Mouse (Mus musculus): ENCODE measurements around the gene Tbc1d14.
A peak's percentile ranks its signal among the peaks of the same experiment; 100 is the strongest.

Gene Tbc1d14

GRCm38 (mm10) chr5:36464709-36465661 lies 128.1 kb downstream of the Tbc1d14 start, which contains the start of gene Grpel1:
Grpel1 (plus strand) TSS chr5:36464998.
- peak; percentile 100 for DNase-seq (ENCODE audit: low read depth, low spot score)

- no peak for DNase-seq (ENCODE audit: low read depth, low spot score)
Measured at GRCm38 (mm10) chr5:36463391-36463790, 129.7 kb downstream of the Tbc1d14 start.

DNA sequence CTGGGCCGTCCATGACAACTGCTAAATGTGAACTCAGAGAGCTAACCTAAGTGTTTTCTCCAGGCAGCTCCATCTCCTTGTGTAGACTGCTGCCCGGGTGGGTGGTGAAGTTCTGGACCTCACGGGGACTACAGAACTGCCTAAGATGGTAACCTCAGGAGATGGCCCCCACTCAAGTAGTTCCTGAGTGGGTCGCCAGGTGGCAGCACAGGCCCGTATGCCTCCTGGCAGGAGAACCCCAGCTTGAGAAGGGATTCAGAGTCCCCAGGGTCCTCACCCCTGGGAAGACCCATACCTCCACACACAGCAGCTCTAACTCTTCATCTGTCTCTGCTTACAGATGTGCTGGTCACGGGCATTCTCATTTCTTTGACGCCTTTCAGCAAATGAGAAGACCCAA lies 130.3 kb downstream of the Tbc1d14 start:
- peak; percentile 85 for DNase-seq (ENCODE audit: low read depth, low spot score)

DNA sequence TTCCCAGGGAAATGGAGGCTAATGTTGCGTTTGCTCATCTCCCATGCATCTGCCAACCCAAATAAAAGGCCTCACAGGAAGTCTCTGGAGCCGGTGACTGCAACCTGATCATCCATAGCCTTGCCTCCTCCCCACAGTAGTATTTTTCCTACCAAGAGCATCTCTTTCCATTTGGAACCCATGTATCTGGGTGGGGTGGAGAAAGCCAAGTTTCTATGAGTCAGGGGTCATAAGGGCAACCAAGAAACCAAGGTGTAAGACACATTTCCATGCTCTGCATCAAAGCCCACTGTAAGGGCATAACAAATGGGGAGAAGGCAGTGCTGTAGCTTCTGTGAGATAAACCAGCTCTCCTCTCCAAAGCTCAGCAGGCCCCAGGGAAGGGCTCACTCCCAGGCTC lies 131.8 kb downstream of the Tbc1d14 start:
- no peak for DNase-seq (ENCODE audit: low read depth, low spot score)

DNA sequence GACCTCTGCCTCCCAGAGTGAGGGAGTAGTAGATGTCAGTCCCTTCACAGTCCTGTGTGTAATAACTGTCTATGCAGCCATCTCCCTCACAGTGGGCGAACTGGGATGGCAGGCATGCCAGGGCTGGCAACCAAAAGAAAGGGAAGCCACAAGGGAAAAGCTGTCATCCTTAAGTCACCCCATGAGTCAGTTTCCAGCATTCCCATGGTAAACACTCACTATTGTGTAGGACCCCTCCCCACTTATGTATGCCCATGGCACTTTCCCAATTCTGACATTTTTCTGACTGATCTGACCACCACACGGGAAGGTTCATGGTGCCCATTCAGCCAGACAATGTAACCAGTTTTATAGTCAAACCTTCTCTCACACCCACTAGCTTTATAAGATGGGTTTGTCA lies 132.4 kb downstream of the Tbc1d14 start:
- no peak for DNase-seq (ENCODE audit: low read depth, low spot score)

DNA sequence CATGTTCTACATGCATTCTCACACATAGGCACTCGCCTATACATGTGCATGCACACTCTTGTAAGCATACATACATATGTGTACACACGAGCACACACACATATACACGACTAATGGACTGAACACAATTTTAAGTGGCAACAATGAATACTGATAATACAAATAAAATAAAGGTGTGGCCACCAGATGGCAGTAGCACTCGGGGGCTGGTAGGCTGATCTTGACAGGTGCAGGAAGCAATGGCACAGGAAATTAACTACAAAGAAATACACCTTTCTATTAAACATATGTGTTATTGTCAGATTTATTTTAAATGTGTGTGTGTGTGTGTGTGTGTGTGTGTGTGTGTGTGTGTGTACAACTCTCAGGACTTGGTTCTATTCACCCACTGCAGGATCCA lies 134.2 kb downstream of the Tbc1d14 start:
- peak; percentile 60 for DNase-seq (ENCODE audit: low read depth, low spot score)

- DNase-seq (ENCODE audit: low read depth, low spot score): no peak
Measured at GRCm38 (mm10) chr5:36457706-36458105, 135.4 kb downstream of the Tbc1d14 start.

- no peak for DNase-seq (ENCODE audit: low read depth, low spot score)
Measured at GRCm38 (mm10) chr5:36452821-36453220, 140.3 kb downstream of the Tbc1d14 start.

GRCm38 (mm10) chr5:36451872-36452389 lies 141.1 kb downstream of the Tbc1d14 start:
- DNase-seq (ENCODE audit: low read depth, low spot score): no peak

DNA sequence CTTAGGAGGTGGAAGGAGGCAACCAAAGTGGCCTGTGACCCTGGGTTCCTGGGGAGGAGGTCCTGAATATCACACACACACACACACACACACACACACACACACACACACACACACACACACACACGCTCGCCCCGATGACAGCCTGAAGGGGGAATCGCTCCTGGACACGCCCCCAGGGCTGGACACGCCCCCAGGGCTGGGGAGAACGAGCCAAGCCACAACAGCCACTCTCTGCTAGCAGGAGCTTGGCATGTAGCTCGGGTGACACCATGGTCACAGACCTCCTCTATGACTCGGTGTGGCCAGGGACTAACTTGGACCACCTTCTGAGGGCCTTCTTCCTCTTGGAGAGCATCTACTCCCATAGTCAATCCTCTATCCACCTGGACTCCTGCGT lies 142.0 kb downstream of the Tbc1d14 start:
- DNase-seq (ENCODE audit: low read depth, low spot score): peak; percentile 58

GRCm38 (mm10) chr5:36449710-36450358 lies 143.2 kb downstream of the Tbc1d14 start:
- no peak for DNase-seq (ENCODE audit: low read depth, low spot score)

DNA sequence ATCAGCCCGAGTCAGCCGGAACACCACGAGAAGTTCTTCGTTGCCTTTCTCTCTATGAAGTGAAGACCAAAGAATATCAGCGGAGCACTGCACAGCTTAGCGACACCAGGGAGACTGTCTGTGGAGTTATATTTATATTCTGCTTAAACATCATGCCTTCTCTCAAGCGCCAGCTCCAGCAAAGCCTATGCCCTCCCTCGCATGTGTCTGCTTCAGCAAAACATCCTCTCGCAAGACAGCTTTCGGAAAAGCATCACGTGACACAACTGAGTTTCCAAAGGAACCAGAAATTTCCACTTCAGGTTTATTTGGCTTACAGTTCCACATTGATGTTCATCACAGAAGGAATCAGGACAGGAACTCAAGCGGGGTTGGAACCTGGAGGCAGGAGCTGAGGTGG lies 145.2 kb downstream of the Tbc1d14 start:
- DNase-seq (ENCODE audit: low read depth, low spot score): no peak

DNA sequence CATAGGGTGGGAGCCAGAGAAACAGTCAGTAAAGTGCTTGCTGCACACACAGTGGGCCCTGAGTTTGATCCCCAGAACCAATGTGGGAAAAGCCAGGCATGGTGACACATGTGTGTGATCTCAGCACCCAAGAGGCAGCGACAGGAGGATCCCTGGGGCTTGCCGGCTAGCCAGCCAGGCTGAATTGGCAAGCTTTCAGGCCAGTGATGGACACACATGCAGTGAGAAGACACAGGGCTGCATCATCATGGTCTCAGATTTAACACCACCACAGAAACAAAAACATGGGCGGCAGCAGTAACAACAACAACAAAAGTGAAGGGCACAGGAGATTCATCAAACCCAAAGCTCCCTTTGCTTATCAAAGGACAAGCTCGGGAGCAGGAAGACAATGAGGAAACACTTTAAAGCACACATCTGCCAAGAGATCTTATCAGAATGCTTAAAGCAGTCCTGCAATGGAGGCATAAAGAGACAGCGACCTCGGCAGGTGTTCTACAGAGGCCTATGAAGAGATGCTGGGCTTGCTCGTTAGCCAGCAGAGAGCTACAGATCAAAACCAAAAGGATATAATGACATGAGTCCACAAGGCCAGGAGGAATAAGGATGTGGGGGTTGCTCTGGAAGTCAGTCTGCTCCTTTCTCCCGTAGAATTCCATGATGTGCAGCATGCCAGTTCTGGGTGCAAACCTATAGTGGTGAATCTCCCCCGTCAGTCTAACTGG lies 146.7 kb downstream of the Tbc1d14 start:
- DNase-seq (ENCODE audit: low read depth, low spot score): peak; percentile 39

DNA sequence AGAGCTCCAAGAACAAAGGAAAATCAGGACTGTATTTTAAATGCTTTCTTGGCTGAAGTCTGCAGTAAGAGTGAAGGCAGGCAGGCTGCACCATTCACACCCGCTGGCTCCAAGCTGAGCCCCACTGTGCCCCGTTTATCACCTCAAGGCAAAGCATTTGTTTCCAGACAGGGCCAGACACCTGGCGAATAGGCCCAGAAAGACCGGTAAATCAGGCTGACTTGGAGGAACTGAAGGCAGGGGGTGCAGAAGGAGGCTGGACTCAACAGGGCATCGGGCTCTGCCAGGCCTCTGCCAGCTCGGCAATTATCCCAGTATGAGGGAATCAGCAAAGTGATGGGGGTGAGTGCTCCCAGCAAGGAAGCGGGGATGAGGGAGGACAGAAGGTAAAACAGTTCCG lies 148.0 kb downstream of the Tbc1d14 start:
- no peak for DNase-seq (ENCODE audit: low read depth, low spot score)

- no peak for DNase-seq (ENCODE audit: low read depth, low spot score)
Measured at GRCm38 (mm10) chr5:36444611-36445010, 148.5 kb downstream of the Tbc1d14 start.

DNA sequence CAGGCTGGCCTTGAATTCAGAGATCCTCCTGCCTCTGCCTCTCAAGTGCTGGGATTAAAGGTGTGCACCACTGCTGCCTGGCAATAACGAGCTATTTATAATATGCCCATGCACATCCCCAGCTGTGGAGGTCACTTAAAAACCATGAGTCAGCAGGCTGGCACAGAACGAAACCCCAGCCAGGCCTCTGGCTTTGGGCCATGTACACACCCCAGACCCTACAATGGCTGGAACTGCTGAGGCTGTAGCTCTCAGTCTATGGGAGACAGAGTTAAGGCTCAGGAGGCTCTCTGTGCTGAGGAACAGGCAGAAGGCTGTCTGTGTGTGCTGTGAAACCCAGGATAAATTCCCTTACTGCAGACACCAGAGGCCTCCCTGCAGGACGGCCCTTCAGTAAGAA lies 152.3 kb downstream of the Tbc1d14 start:
- DNase-seq (ENCODE audit: low read depth, low spot score): no peak
